Mouse (Mus musculus) lung, postnatal 0 days (tissue): ENCODE results near the gene Slc36a3. TPM values are rescaled to one million over a fixed set of nuclear protein-coding genes. Genes with fewer than 3 reads are reported as not detected.
A peak's percentile ranks its signal among the peaks of the same experiment; 100 is the strongest.

Experiments
- ATAC-seq: fragments of 200-750 bp; cut with Nextera tagmentation; 2 replicates; pipeline ENCODE4 v1.8.0; 2017; ENCODE audit warnings: moderate library complexity
- DNase-seq: peaks from one replicate; pipeline ENCODE4 v3.0.0-alpha.2; 2016; ENCODE audit warnings: low spot score
- H3K27ac ChIP-seq: fragments of 300-500 bp; sonication (generic); 2 replicates; pipeline ENCODE4 v1.5.1; 2014; ENCODE audit warnings: antibody characterized with exemption, mild to moderate bottlenecking, low read length, mixed read lengths
- H3K27me3 ChIP-seq: fragments of 300-500 bp; sonication (generic); replicated peaks from 2 replicates; pipeline ENCODE4 v1.6.1; 2014; ENCODE audit warnings: low read length, mixed read lengths; ENCODE audit not compliant: insufficient read depth
- H3K36me3 ChIP-seq: fragments of 300-500 bp; sonication (generic); 2 replicates; pipeline ENCODE4 v1.6.1; 2014; ENCODE audit warnings: low read length, mixed read lengths; ENCODE audit not compliant: insufficient read depth
- H3K4me1 ChIP-seq: fragments of 300-500 bp; sonication (generic); 2 replicates; pipeline ENCODE4 v1.6.1; 2014; ENCODE audit warnings: antibody characterized with exemption, low read depth, low read length, mixed read lengths; ENCODE audit not compliant: insufficient read depth
- H3K4me2 ChIP-seq: fragments of 300-500 bp; sonication (generic); replicated peaks from 2 replicates; pipeline ENCODE4 v1.6.1; 2014; ENCODE audit warnings: low read depth, mild to moderate bottlenecking, low read length, moderate library complexity, mixed read lengths
- H3K4me3 ChIP-seq: fragments of 300-500 bp; sonication (generic); 2 replicates; pipeline ENCODE4 v1.5.1; 2014; ENCODE audit warnings: low read depth, low read length
- H3K9ac ChIP-seq: fragments of 300-500 bp; sonication (generic); replicated peaks from 2 replicates; pipeline ENCODE4 v1.6.1; 2014; ENCODE audit warnings: low read depth, mild to moderate bottlenecking
- H3K9me3 ChIP-seq: fragments of 300-500 bp; sonication (generic); 2 replicates; pipeline ENCODE4 v1.6.1; 2016; ENCODE audit warnings: low read length, mixed read lengths
- CTCF ChIP-seq: IDR thresholded peaks from 2 replicates; pipeline ENCODE4 v1.5.1; 2016; ENCODE audit warnings: antibody characterized with exemption, mild to moderate bottlenecking
- EP300 ChIP-seq: IDR thresholded peaks from 2 replicates; pipeline ENCODE4 v1.6.1; 2016; ENCODE audit warnings: antibody characterized with exemption, mild to moderate bottlenecking, control low read depth
- WGBS: fragments of 180-500 bp; shearing (Covaris S2); extraction: QIAGEN DNeasy Blood & Tissue Kit; methylation state at CpG from one replicate; pipeline ENCODE4 v1.1.7; 2014; 5-methylcytosine and 5-hydroxymethylcytosine counted together
- polyA plus RNA-seq: library from polyadenylated mRNA; unstranded; fragments of >200 nt; fragmentation: Nextera tagmentation; extraction: Ambion mirVana; gene quantifications from 2 replicates; pipeline ENCODE4 v1.2.1, GENCODE M21; 2015

Gene Slc36a3
- polyA plus RNA-seq, 1 experiment from 2014 or later, result not detected

DNA sequence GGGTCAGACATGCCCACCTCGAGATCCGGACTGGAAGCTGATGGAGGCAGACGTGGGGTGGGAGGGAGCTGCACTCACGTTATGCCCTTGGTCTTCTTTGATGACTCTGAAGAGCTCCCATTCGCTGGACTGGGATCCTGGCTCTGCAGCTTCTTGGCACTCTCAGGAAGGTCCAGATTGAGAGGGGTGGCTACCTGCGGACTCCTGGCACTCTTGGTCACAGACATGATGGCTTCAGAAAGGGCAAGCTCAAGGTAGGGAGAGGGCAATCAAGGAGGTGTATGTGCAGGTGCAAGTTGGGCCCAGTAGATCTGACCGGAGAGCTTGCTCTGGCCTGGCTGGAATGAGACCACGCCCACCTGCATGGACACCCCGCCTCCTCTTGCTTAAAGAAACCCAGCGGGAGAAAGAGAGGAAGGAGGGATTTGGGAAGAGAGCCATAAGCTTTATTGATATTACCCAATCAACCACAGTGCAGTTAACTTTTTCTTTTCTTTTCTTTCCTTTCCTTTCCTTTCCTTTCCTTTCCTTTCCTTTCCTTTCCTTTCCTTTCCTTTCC, 33.3 kb upstream of the Slc36a3 start, which contains the start of gene Slc36a2:
Gene Slc36a2, minus strand, starts transcription at position 345 of the 559 bp plus-strand sequence.
- Histone ChIP-seq H3K4me2 (peak within 1 kb of the TSS; percentile 49), H3K4me1 (no peaks in the 10 kb centered on the region), H3K9ac (no peak within 1 kb of the TSS), H3K27ac (peak within 1 kb of the TSS; percentile 69), H3K4me3 (peak within 1 kb of the TSS; percentile 23), H3K36me3 (no peaks in the 10 kb centered on the region), H3K9me3 (no peaks in the 10 kb centered on the region), H3K27me3 (no peaks in the 10 kb centered on the region)
- TF ChIP-seq EP300, result no peak
- TF ChIP-seq CTCF, result no peak
- 24% methylated on average over 10 of the region's 10 CpGs for WGBS
- DNase-seq (peak; percentile 86), ATAC-seq (0 out of 2 replicates have a peak, but pooled peaks have one; percentile 16)

GRCm38 (mm10) chr11:55184246-55184645, 32.7 kb upstream of the Slc36a3 start:
- Histone ChIP-seq H3K27me3 (no peaks in the 10 kb centered on the region), H3K4me1 (no peaks in the 10 kb centered on the region), H3K9ac (no peak overlapping the region), H3K4me2 (peak overlapping the region; percentile 49), H3K27ac (peak overlapping the region; percentile 69), H3K36me3 (no peaks in the 10 kb centered on the region), H3K4me3 (peak overlapping the region; percentile 12; the same call in 1 of the 2 replicates), H3K9me3 (no peaks in the 10 kb centered on the region)
- TF ChIP-seq CTCF, result no peak
- TF ChIP-seq EP300, result no peak
- 79% methylated on average over 5 of the region's 5 CpGs for WGBS
- DNase-seq, result no peak
- ATAC-seq, result no peak

- ATAC-seq (peak; percentile 80), DNase-seq (peak; percentile 86)
- H3K9ac ChIP-seq, result no peak overlapping the region
- 22% methylated on average over 7 of the region's 7 CpGs for WGBS
- H3K27me3 ChIP-seq, result no peaks in the 10 kb centered on the region
- H3K36me3 ChIP-seq, result no peaks in the 10 kb centered on the region
- no peak overlapping the region for H3K4me3 ChIP-seq
- peak overlapping the region; percentile 69; the same call in 1 of the 2 replicates for H3K27ac ChIP-seq
- no peaks in the 10 kb centered on the region for H3K4me1 ChIP-seq
- peak overlapping the region; percentile 37; the same call in 1 of the 2 replicates for H3K4me2 ChIP-seq
- TF ChIP-seq EP300, result peak; percentile 12; the same call in 1 of the 2 replicates
- TF ChIP-seq CTCF, result no peak
- H3K9me3 ChIP-seq, result no peaks in the 10 kb centered on the region
These were observed 31.6 kb upstream of the Slc36a3 start for GRCm38 (mm10) chr11:55183124-55183523.

GRCm38 (mm10) chr11:55179856-55180255, 28.3 kb upstream of the Slc36a3 start:
- H3K9me3 ChIP-seq, result no peaks in the 10 kb centered on the region
- H3K9ac ChIP-seq, result no peak overlapping the region
- 72% methylated on average over 3 of the region's 3 CpGs for WGBS
- H3K27ac ChIP-seq, result no peak overlapping the region
- no peak overlapping the region for H3K4me3 ChIP-seq
- ATAC-seq, result no peak
- no peaks in the 10 kb centered on the region for H3K36me3 ChIP-seq
- no peak for DNase-seq
- no peak overlapping the region for H3K4me2 ChIP-seq
- H3K27me3 ChIP-seq, result no peaks in the 10 kb centered on the region
- TF ChIP-seq EP300, result no peak
- no peak for TF ChIP-seq CTCF
- H3K4me1 ChIP-seq, result no peaks in the 10 kb centered on the region

DNA sequence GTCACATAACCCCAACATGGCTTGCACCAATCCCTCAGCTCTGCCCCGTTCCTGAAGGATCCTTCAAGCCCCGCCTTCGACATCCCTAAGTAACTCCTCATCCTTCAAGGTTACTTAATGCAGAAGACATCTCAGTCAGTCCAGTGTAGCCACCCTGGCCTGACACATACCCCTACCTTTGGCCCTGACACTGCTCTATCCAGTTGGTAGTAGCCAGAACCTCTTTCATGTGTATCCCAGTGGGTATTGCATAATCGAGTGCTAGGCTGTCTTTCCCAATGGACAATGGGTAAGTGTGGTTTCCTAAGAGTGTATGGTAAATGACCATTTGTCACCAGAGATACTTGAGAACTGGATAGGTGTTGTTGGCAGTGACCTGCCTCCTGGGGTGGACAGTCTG, 27.3 kb upstream of the Slc36a3 start:
- 66% methylated on average over 4 of the region's 4 CpGs for WGBS
- Histone ChIP-seq H3K9ac (no peak overlapping the region), H3K27ac (no peak overlapping the region), H3K27me3 (no peaks in the 10 kb centered on the region), H3K36me3 (no peaks in the 10 kb centered on the region), H3K4me3 (no peak overlapping the region), H3K9me3 (no peaks in the 10 kb centered on the region), H3K4me2 (no peak overlapping the region), H3K4me1 (no peaks in the 10 kb centered on the region)
- ATAC-seq (no peak), DNase-seq (no peak)
- TF ChIP-seq CTCF (no peak), EP300 (no peak)

DNA sequence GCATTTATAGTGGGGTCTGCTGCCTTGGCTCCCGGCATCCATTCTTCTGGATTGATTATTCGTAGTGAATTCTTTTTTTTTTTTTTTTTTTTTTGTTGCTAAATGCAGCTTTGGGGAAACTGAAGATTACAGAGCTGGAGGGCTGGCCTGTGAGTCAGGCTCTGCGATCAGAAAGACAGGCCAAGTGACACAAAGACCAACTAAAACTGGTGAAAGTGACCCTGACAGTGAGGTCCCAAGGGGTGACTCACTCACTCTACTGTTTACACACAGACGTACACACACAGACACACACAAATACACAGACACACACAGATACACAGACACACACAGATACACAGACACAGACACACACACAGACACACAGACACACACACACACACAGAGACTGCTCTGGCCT, 19.0 kb upstream of the Slc36a3 start:
- Histone ChIP-seq H3K9me3 (no peaks in the 10 kb centered on the region), H3K36me3 (no peaks in the 10 kb centered on the region), H3K27me3 (no peaks in the 10 kb centered on the region), H3K4me2 (no peak overlapping the region), H3K27ac (no peak overlapping the region), H3K4me3 (no peak overlapping the region), H3K4me1 (no peaks in the 10 kb centered on the region), H3K9ac (no peak overlapping the region)
- ATAC-seq (no peak), DNase-seq (no peak)
- TF ChIP-seq EP300, result no peak
- TF ChIP-seq CTCF, result no peak
- WGBS, result 68% methylated on average over 4 of the region's 4 CpGs

- no peaks in the 10 kb centered on the region for H3K4me1 ChIP-seq
- ATAC-seq, result no peak
- H3K9me3 ChIP-seq, result no peaks in the 10 kb centered on the region
- 87% methylated on average over 6 of the region's 6 CpGs for WGBS
- no peaks in the 10 kb centered on the region for H3K27me3 ChIP-seq
- H3K27ac ChIP-seq, result no peak overlapping the region
- TF ChIP-seq CTCF, result no peak
- no peak for TF ChIP-seq EP300
- no peak for DNase-seq
- no peak overlapping the region for H3K9ac ChIP-seq
- H3K4me2 ChIP-seq, result no peak overlapping the region
- H3K4me3 ChIP-seq, result no peak overlapping the region
- no peaks in the 10 kb centered on the region for H3K36me3 ChIP-seq
These were observed 17.4 kb upstream of the Slc36a3 start for GRCm38 (mm10) chr11:55168914-55169313.
